Mouse (Mus musculus) brain, adult 2 months (tissue): Measurements from ENCODE around the gene Slc22a21.
"Not testable (repeated sequence)": the region's sequence is repeated elsewhere in the genome, so short reads cannot be mapped to it uniquely, and the experiment has no call there.

Experiments used
- DNase-seq: peaks from one replicate; pipeline ENCODE4 v3.0.0; 2011; ENCODE audit warnings: low read depth, low spot score

The Slc22a21 gene

GRCm38 (mm10) chr11:54002147-54002760 lies 22.1 kb upstream of the Slc22a21 start:
- DNase-seq, result peak; percentile 90

- DNase-seq, result peak; percentile 32
Measured at GRCm38 (mm10) chr11:53997661-53998060, 17.5 kb upstream of the Slc22a21 start.

GRCm38 (mm10) chr11:53992264-53992663 lies 12.1 kb upstream of the Slc22a21 start:
- DNase-seq, result no peak

- no peak for DNase-seq
Measured at GRCm38 (mm10) chr11:53989232-53989631, 9.1 kb upstream of the Slc22a21 start.

- DNase-seq, result no peak
Measured at GRCm38 (mm10) chr11:53988081-53988480, 7.9 kb upstream of the Slc22a21 start.

DNA sequence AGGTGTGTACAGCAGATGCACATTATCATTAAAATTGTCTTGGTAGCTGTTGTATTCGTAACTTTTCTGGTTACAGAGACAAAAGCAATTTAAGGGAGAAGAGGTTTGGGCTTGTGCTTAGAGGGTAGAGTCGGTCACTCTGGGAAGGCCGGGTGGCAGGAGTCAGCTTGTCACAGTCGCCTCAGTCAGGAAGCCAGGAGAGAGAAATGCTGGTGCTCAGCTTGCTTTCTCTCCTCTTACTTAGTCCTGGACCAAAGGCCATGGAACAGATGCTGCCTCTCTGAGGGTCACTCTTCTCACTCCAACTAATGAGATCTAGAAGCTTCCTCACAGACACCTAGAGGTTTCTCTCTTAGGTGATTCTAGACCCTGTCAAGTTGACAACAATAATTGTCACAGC lies 1.3 kb upstream of the Slc22a21 start:
- no peak for DNase-seq

GRCm38 (mm10) chr11:53979456-53979787 lies 710 bp downstream of the Slc22a21 start:
- DNase-seq, result not testable (repeated sequence)

DNA sequence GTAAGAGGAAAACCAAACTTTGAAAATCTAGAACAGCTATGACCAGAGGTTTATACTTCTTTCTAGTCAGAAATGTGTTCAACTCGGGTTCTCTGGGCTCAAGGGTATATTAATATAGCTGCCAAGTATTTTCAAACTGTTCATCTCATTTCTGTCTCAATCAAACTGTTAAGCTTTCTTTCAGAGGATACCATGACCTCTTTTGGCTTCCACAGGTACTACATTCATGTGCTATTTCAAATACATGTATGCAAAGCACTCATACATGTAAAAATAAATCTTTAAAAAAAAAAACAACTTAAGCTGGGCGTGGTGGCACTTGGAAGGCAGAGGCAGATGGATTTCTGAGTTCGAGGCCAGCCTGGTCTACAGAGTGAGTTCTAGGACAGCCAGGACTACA lies 2.5 kb downstream of the Slc22a21 start:
- no peak for DNase-seq

- no peak for DNase-seq
Measured at GRCm38 (mm10) chr11:53975559-53975958, 4.6 kb downstream of the Slc22a21 start.

- peak; percentile 28 for DNase-seq
Measured at GRCm38 (mm10) chr11:53958984-53959383, 21.1 kb downstream of the Slc22a21 start.

GRCm38 (mm10) chr11:53958176-53958575 lies 22.0 kb downstream of the Slc22a21 start:
- DNase-seq, result peak; percentile 5

- no peak for DNase-seq
Measured at GRCm38 (mm10) chr11:53956636-53957035, 23.5 kb downstream of the Slc22a21 start.

DNA sequence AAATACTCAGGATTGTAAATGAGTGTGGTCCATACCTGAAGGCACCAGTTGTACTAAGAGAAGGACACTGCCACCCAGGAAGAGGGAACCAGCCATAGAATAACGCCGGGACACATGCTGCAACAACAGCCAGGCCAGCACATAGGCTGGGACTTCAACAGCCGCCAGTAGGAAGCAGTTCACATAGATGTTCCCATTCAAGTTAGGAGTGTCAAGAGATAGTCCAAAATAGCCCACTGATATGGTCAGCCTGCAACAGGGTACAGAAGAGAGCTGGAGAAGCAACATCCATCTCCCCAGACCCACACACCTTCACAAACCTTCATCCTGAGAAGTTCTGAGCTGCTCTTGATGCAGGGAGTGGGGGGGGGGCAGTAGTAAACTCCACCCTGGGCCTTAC lies 25.5 kb downstream of the Slc22a21 start:
- DNase-seq, result no peak

GRCm38 (mm10) chr11:53950133-53950532 lies 30.0 kb downstream of the Slc22a21 start:
- not testable (repeated sequence) for DNase-seq

- not testable (repeated sequence) for DNase-seq
Measured at GRCm38 (mm10) chr11:53931944-53932318, 48.2 kb downstream of the Slc22a21 start.

DNA sequence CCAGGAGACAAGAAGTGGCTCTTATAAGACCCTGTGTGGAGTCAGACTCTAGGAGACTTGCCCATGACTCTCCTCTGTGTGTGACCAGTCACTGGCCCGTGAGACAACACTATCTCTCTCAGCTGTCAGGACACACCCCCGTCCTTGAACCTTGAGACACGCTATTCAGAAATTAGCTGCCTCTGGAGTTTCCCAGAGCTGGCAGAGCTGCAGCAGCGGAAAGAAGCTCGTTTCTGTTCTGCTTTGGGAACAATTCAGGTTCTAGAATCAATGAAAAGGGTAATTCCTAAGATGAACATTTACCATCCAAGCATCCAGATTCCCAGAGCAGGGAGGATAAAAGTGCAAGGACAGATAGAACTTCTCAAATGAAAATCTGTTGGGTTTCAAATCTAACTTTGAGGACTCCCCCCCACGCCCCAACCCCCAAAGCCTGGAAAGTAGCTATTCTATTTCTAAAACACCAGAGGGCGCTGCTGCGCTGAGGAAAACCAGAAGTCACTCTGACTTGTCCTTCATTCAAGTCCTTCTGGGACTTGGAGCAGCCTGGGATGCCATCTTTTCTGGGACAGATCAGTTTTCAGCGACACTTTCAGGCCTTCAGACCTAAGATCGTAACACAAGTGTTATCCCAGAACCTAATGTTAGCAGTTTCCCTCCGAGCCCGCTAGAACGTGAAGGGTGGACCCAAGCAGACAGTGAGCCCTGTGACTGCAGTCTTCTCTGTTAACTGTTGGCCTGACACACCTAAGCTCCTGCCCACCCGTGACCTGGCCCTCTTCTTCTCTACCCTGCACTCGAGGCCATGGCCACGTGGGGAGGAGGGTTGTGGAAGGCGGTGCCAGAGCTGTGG lies 48.8 kb downstream of the Slc22a21 start:
- peak; percentile 79 for DNase-seq

- no peak for DNase-seq
Measured at GRCm38 (mm10) chr11:53929741-53930140, 50.4 kb downstream of the Slc22a21 start.

- no peak for DNase-seq
Measured at GRCm38 (mm10) chr11:53928585-53928984, 51.5 kb downstream of the Slc22a21 start.

DNA sequence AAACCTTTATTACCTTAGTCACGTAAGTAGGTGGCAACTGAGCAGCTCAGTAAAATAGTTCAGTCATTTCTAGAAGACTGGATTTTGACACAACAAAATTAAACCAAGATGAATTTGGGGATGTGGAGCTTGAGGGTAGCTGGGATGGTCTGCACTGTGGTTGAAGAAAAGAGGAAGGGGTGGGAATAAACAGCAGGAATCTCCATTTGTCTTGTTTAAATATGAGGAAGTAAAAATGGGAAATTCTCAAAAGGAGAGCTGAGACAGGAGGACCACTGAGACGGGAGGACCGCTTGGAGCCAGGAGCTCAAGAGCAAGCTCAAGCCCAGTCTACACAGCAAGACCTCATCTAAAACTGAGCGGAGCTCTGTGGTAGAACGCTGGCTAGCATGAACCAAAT lies 53.8 kb downstream of the Slc22a21 start:
- no peak for DNase-seq

DNA sequence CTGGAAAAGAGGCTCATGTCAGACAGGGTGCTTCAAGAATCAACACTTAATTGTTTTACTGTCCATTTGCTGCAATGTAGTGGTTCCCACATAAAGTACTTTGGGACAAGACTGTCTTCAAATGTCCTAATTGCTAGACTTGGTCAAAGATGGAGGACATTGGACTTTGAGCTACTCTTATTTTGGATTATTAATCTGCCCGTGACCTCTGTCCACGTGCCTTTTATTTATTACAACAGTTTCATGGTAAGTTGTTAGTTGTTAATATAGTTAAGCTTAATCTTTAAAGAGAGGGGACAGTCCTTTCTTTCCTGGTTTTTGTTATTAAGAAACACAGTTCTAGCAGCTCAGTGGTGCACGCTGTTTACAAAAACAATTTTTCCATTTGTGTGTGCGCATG lies 61.3 kb downstream of the Slc22a21 start:
- no peak for DNase-seq

GRCm38 (mm10) chr11:53911011-53911410 lies 69.1 kb downstream of the Slc22a21 start:
- DNase-seq, result no peak

DNA sequence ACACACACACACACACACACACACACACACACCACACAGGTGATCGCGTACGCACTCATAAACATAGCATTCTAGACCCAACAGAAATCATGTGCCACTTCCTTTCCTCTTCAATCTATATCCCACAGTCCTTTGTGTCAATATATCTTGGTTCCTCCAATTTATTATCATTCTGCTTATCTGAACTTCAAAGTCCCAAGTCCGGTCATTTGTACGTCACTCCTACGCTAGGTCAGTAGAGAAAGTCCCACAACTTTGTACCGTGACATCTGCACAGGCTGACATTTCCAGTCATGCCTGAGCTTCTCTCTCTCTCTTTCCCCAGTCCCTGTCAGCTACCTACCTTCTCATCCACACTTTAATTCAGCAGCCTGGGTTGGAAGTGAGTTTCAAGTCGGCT lies 71.4 kb downstream of the Slc22a21 start:
- DNase-seq, result no peak

GRCm38 (mm10) chr11:53904534-53904925 lies 75.6 kb downstream of the Slc22a21 start:
- no peak for DNase-seq
